Mouse (Mus musculus): ENCODE measurements at regions not wholly inside any gene's neighbourhood (a gene's known extent, or its start where the extent isn't known, plus 50 kb on each side); places are given as distances from the start of the nearest gene placed in this dataset.

DNA sequence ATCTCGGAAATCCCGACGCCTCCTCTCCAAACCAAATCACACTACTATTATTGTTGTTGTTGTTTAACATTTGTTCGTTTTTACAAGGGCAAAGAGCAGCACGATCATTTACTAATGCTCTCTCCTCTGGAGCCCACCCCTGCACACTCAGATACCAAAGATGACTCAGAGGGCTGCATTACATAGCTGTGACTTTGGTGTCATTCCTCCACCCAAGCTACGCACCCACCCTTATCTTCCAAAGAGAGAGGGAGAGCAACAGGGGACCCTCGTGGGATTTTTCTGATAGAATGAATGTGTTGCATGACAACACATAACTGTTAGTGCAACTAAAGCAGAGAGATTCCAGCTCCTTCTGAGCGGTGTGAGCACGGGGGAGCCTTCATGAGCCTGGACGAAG is 50.8 kb upstream of the Tspan2 start:
- TF ChIP-seq CTCF (IDR thresholded peaks at IDR 0.05; ENCODE audit: control insufficient read depth, insufficient read depth, insufficient replicate concordance, low read depth, low read length), result no peak
- no peak for TF ChIP-seq POLR2A (IDR thresholded peaks at IDR 0.05; ENCODE audit: control insufficient read depth, low read depth, low read length)

All from testis, adult 2 months (tissue).